Mouse (Mus musculus): ENCODE measurements at regions not wholly inside any gene's neighbourhood (a gene's known extent, or its start where the extent isn't known, plus 50 kb on each side); places are given as distances from the start of the nearest gene placed in this dataset.

DNA sequence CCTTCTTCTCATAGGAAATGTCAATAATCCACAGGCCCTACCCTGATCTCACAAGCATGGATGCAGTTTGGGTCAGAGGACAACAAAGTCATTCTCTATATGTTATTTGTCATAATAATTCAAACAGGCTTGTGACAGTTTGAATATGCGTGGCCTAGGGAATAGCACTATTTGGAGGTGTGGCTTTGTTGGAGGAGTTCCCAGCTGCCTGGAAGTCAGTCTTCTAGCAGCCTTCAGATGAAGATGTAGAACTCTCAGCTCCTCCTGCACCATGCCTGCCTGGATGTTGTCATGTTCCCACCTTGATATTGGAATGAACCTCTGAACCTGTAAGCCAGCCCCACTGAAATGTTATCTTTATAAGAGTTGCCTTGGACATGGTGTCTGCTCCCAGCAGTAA, 103.7 kb upstream of the Sfswap start:
- TF ChIP-seq POLR2A (IDR thresholded peaks at IDR 0.05; ENCODE audit: low read depth, low read length), result no peak
- TF ChIP-seq CTCF (IDR thresholded peaks at IDR 0.05; ENCODE audit: borderline replicate concordance, insufficient read depth, low read length), result no peak
